Mouse (Mus musculus) liver, embryonic 12.5 days (tissue): ENCODE data around the gene Arl6ip1. TPM values are rescaled to one million over a fixed set of nuclear protein-coding genes. Genes with fewer than 3 reads are reported as not detected.
"Not testable (repeated sequence)": the region's sequence is repeated elsewhere in the genome, so short reads cannot be mapped to it uniquely, and the experiment has no call there.

Source experiments
- ATAC-seq: fragments of 200-750 bp; cut with Nextera tagmentation; 2 replicates; pipeline ENCODE4 v1.8.0; 2017; ENCODE audit warnings: moderate number of reproducible peaks, mild to moderate bottlenecking, moderate library complexity
- H3K27ac ChIP-seq: fragments of 300-500 bp; sonication (generic); 2 replicates; pipeline ENCODE4 v1.5.1; 2016; ENCODE audit warnings: mild to moderate bottlenecking
- H3K27me3 ChIP-seq: fragments of 300-500 bp; sonication (generic); replicated peaks from 2 replicates; pipeline ENCODE4 v1.6.1; 2016; ENCODE audit warnings: mild to moderate bottlenecking, moderate library complexity
- H3K36me3 ChIP-seq: fragments of 300-500 bp; sonication (generic); 2 replicates; pipeline ENCODE4 v1.6.1; 2016; ENCODE audit warnings: mild to moderate bottlenecking, moderate library complexity
- H3K4me1 ChIP-seq: fragments of 300-500 bp; sonication (generic); 2 replicates; pipeline ENCODE4 v1.6.1; 2016
- H3K4me2 ChIP-seq: fragments of 300-500 bp; sonication (generic); 2 replicates; pipeline ENCODE4 v1.6.1; 2016; ENCODE audit warnings: mild to moderate bottlenecking, moderate library complexity
- H3K4me3 ChIP-seq: fragments of 300-500 bp; sonication (generic); 2 replicates; pipeline ENCODE4 v1.5.1; 2016; ENCODE audit warnings: mild to moderate bottlenecking, moderate library complexity
- H3K9ac ChIP-seq: fragments of 300-500 bp; sonication (generic); 2 replicates; pipeline ENCODE4 v1.6.1; 2016; ENCODE audit warnings: mild to moderate bottlenecking, moderate library complexity
- H3K9me3 ChIP-seq: fragments of 300-500 bp; sonication (generic); replicated peaks from 2 replicates; pipeline ENCODE4 v1.6.1; 2016; ENCODE audit warnings: mild to moderate bottlenecking, moderate library complexity
- WGBS: fragments of 180-500 bp; shearing (Covaris S2); methylation state at CpG from one replicate; pipeline ENCODE4 v1.1.7; 2016; ENCODE audit not compliant: insufficient replicate concordance; 5-methylcytosine and 5-hydroxymethylcytosine counted together
- polyA plus RNA-seq: library from polyadenylated mRNA; unstranded; fragments of >200 nt; fragmentation: Nextera tagmentation; extraction: Ambion mirVana; gene quantifications from 2 replicates; pipeline ENCODE4 v1.2.1, GENCODE M21; 2016

Arl6ip1 gene
- polyA plus RNA-seq, result 254 and 292 TPM in 2 replicates

GRCm38 (mm10) chr7:118129430-118130041 is at the start of gene Arl6ip1:
TSS of gene Arl6ip1 (minus strand) at chr7:118129662.
- peak; percentile 99 for ATAC-seq
- WGBS, result under 1% methylated on average over 39 of the region's 39 CpGs
- Histone ChIP-seq H3K4me3 (peak within 1 kb of the TSS; percentile 91), H3K4me2 (peak within 1 kb of the TSS; percentile 92), H3K27ac (peak within 1 kb of the TSS; percentile 97), H3K27me3 (no peaks in the 10 kb centered on the region), H3K4me1 (peaks cover 41% of the 10 kb centered on the region), H3K9ac (peak within 1 kb of the TSS; percentile 95), H3K9me3 (no peaks in the 10 kb centered on the region), H3K36me3 (peaks cover 32% of the 10 kb centered on the region)

GRCm38 (mm10) chr7:118175821-118176355 is 46.4 kb upstream of the Arl6ip1 start:
- Histone ChIP-seq H3K27me3 (no peaks in the 10 kb centered on the region), H3K4me2 (no peak overlapping the region), H3K4me1 (no peaks in the 10 kb centered on the region), H3K4me3 (no peak overlapping the region), H3K36me3 (peaks cover 77% of the 10 kb centered on the region), H3K27ac (no peak overlapping the region), H3K9me3 (no peaks in the 10 kb centered on the region), H3K9ac (no peak overlapping the region)
- no peak for ATAC-seq
- WGBS, result 69% methylated on average over 1 of the region's 1 CpGs

DNA sequence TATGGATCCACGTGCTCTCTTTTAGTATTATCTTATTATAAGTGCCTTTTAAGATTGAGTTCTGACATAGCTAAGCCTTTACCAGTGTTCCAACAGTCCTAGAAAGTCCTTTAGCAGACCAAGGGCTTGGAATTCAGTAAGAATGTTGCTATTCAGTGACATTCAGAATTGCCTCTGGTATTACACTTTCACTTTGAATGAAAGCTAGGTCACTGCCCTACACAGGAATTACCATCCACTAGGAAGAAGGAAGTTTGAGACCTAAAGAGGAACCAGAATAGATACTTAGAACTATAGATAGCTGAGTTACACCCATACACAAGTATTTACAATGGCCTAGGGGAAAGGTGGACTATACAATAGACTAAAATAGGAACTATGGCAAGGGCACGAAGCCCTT is 40.7 kb upstream of the Arl6ip1 start:
- not testable (repeated sequence) for H3K27me3 ChIP-seq, H3K4me1 ChIP-seq, H3K4me2 ChIP-seq, H3K9ac ChIP-seq, H3K4me3 ChIP-seq, ATAC-seq, H3K27ac ChIP-seq, H3K9me3 ChIP-seq
- WGBS, result 67% methylated on average over 2 of the region's 2 CpGs
- H3K36me3 ChIP-seq, result peaks cover 91% of the 10 kb centered on the region

- H3K4me3 ChIP-seq, result no peak overlapping the region
- no peak overlapping the region for H3K27ac ChIP-seq
- no peaks in the 10 kb centered on the region for H3K4me1 ChIP-seq
- H3K27me3 ChIP-seq, result no peaks in the 10 kb centered on the region
- H3K4me2 ChIP-seq, result no peak overlapping the region
- H3K36me3 ChIP-seq, result peaks cover 74% of the 10 kb centered on the region
- 87% methylated on average over 8 of the region's 8 CpGs for WGBS
- no peak for ATAC-seq
- no peaks in the 10 kb centered on the region for H3K9me3 ChIP-seq
- H3K9ac ChIP-seq, result no peak overlapping the region
These were observed 33.5 kb upstream of the Arl6ip1 start for GRCm38 (mm10) chr7:118163006-118163405.

DNA sequence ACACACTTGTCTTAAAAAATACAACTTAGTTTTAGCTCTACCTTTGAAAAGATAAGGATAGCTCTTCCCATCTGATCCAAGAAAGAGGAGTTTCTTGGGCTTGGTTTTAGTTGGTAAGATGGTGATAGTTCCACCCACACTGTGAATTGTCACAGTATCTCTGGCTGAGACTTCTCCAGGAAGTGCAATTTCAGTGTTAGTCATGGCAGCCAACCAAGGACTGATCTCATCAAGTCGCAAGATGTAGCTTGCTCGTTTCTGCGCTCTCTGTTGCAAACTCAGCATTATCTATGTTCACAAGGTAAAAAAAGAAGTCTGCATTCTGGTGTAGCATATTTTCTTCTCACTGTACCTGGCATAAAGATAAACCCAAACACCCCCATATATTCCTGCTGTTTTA is 30.7 kb upstream of the Arl6ip1 start:
- peaks cover 74% of the 10 kb centered on the region for H3K36me3 ChIP-seq
- no peak overlapping the region for H3K27ac ChIP-seq
- H3K4me3 ChIP-seq, result no peak overlapping the region
- no peaks in the 10 kb centered on the region for H3K4me1 ChIP-seq
- no peak for ATAC-seq
- WGBS, result 87% methylated on average over 3 of the region's 3 CpGs
- H3K27me3 ChIP-seq, result no peaks in the 10 kb centered on the region
- no peak overlapping the region for H3K4me2 ChIP-seq
- no peak overlapping the region for H3K9ac ChIP-seq
- no peaks in the 10 kb centered on the region for H3K9me3 ChIP-seq

GRCm38 (mm10) chr7:118156461-118156860 is 27.0 kb upstream of the Arl6ip1 start:
- Histone ChIP-seq H3K4me1 (no peaks in the 10 kb centered on the region), H3K27ac (no peak overlapping the region), H3K9ac (no peak overlapping the region), H3K27me3 (no peaks in the 10 kb centered on the region), H3K36me3 (peaks cover 89% of the 10 kb centered on the region), H3K9me3 (no peaks in the 10 kb centered on the region), H3K4me2 (no peak overlapping the region), H3K4me3 (no peak overlapping the region)
- 86% methylated on average over 7 of the region's 7 CpGs for WGBS
- no peak for ATAC-seq

DNA sequence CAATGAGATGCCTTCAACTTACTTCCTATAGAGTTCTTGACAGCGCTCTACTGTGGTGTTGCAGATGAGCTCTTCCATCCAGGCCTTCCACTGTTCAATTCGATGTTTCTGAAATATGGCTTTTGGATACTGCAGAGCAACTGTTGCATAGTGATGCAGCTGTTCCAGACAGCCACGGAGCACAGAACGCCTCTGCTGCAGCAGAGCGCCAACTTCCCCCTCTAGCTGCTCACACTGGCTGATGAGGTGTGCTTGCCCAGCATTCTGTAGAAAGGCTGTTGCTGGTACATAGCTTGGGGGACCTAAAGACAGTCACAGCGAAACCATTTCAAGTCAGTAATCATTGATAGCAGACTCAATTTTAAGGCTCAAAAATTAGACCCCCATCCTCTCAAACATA is 24.7 kb upstream of the Arl6ip1 start:
- ATAC-seq, result no peak
- peaks cover 85% of the 10 kb centered on the region for H3K36me3 ChIP-seq
- WGBS, result 77% methylated on average over 6 of the region's 6 CpGs

GRCm38 (mm10) chr7:118143602-118144001 is 14.1 kb upstream of the Arl6ip1 start:
- 75% methylated on average over 3 of the region's 3 CpGs for WGBS
- H3K36me3 ChIP-seq, result peaks cover 82% of the 10 kb centered on the region

More for the DNA sequence above, 24.7 kb upstream of the Arl6ip1 start:
- Histone ChIP-seq H3K4me1 (no peaks in the 10 kb centered on the region), H3K9ac (no peak overlapping the region), H3K9me3 (no peaks in the 10 kb centered on the region), H3K4me3 (no peak overlapping the region), H3K27me3 (no peaks in the 10 kb centered on the region), H3K4me2 (no peak overlapping the region), H3K27ac (no peak overlapping the region)

GRCm38 (mm10) chr7:118143123-118143522 is 13.7 kb upstream of the Arl6ip1 start:
- Histone ChIP-seq H3K4me2 (peak overlapping the region; percentile 32), H3K9me3 (no peaks in the 10 kb centered on the region), H3K36me3 (peaks cover 80% of the 10 kb centered on the region), H3K9ac (peak overlapping the region; percentile 12; the same call in 1 of the 2 replicates), H3K27me3 (no peaks in the 10 kb centered on the region), H3K27ac (peak overlapping the region; percentile 71), H3K4me3 (no peak overlapping the region), H3K4me1 (peaks cover 20% of the 10 kb centered on the region)
- WGBS, result 29% methylated on average over 4 of the region's 4 CpGs
- peak; percentile 94 for ATAC-seq

More at GRCm38 (mm10) chr7:118143602-118144001, 14.1 kb upstream of the Arl6ip1 start:
- Histone ChIP-seq H3K4me3 (no peak overlapping the region), H3K4me1 (peaks cover 20% of the 10 kb centered on the region), H3K4me2 (peak overlapping the region; percentile 32), H3K27ac (peak overlapping the region; percentile 71), H3K27me3 (no peaks in the 10 kb centered on the region), H3K9ac (no peak overlapping the region), H3K9me3 (no peaks in the 10 kb centered on the region)
- ATAC-seq, result peak; percentile 89

DNA sequence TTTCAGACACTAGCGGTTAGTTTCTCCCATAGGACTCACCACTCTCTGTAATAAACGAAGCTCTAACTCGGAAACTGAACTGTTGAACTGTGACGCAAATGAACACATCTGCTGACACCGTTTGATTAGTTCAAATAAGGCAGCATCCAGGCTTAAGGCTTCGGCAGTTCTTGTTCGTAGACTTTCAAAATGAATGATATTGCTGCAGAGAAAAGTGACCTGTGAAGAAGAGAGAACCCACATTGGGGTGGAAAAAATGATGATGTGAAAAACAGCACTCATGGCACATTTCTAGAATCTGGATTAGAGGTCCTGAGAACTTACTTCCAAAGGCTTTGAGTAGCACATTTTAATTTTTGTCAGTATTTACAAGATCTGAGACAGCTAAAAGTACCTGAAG is 11.8 kb upstream of the Arl6ip1 start:
- no peak overlapping the region for H3K4me3 ChIP-seq
- no peaks in the 10 kb centered on the region for H3K9me3 ChIP-seq
- WGBS, result 83% methylated on average over 7 of the region's 7 CpGs
- H3K27ac ChIP-seq, result no peak overlapping the region
- H3K4me1 ChIP-seq, result peaks cover 20% of the 10 kb centered on the region
- no peaks in the 10 kb centered on the region for H3K27me3 ChIP-seq
- H3K9ac ChIP-seq, result no peak overlapping the region
- H3K36me3 ChIP-seq, result peaks cover 90% of the 10 kb centered on the region
- no peak overlapping the region for H3K4me2 ChIP-seq
- no peak for ATAC-seq

GRCm38 (mm10) chr7:118135128-118135527 is 5.7 kb upstream of the Arl6ip1 start:
- no peaks in the 10 kb centered on the region for H3K27me3 ChIP-seq
- ATAC-seq, result no peak
- H3K4me2 ChIP-seq, result no peak overlapping the region
- H3K27ac ChIP-seq, result no peak overlapping the region
- no peak overlapping the region for H3K9ac ChIP-seq
- WGBS, result 82% methylated on average over 11 of the region's 11 CpGs
- no peaks in the 10 kb centered on the region for H3K9me3 ChIP-seq
- peaks cover 58% of the 10 kb centered on the region for H3K36me3 ChIP-seq
- peaks cover 8% of the 10 kb centered on the region for H3K4me1 ChIP-seq
- no peak overlapping the region for H3K4me3 ChIP-seq

- peak; percentile 55 for ATAC-seq
- Histone ChIP-seq H3K9ac (peak overlapping the region; percentile 95), H3K4me3 (peak overlapping the region; percentile 91), H3K27ac (peak overlapping the region; percentile 97), H3K27me3 (no peaks in the 10 kb centered on the region), H3K36me3 (peaks cover 36% of the 10 kb centered on the region), H3K9me3 (no peaks in the 10 kb centered on the region), H3K4me2 (peak overlapping the region; percentile 80), H3K4me1 (peaks cover 41% of the 10 kb centered on the region)
- WGBS, result 0% methylated on average over 21 of the region's 21 CpGs
These were observed 485 bp downstream of the Arl6ip1 start for GRCm38 (mm10) chr7:118128925-118129429.
